Mouse (Mus musculus): ENCODE measurements around the gene Ssh3. TPM values are rescaled to one million over a fixed set of nuclear protein-coding genes. Genes with fewer than 3 reads are reported as not detected.
"Not testable (repeated sequence)": the region's sequence is repeated elsewhere in the genome, so short reads cannot be mapped to it uniquely, and the experiment has no call there.

Gene Ssh3
- polyA plus RNA-seq, 1 experiment, result 139 TPM

- Histone ChIP-seq H3K4me1 (ENCODE audit: control insufficient read depth, insufficient read depth, low read length) (no peaks in the 10 kb centered on the region), H3K27me3 (ENCODE audit: control insufficient read depth, insufficient read depth, low read length) (no peaks in the 10 kb centered on the region), H3K27ac (ENCODE audit: insufficient read depth, low read length) (0 out of 2 replicates have a peak overlapping the region, but pooled peaks have one; percentile 12), H3K4me3 (replicated peaks; ENCODE audit: insufficient read depth, low read depth, low read length) (peak overlapping the region; percentile 72)
- TF ChIP-seq POLR2A (IDR thresholded peaks at IDR 0.05; ENCODE audit: borderline replicate concordance, insufficient read depth, low read length), result 0 out of 2 replicates have a peak, but pooled peaks have one; percentile 39
- peak; percentile 96 for TF ChIP-seq CTCF (IDR thresholded peaks at IDR 0.05; ENCODE audit: borderline replicate concordance, insufficient read depth, low read depth, low read length)
- peak; percentile 92 to 96 for DNase-seq
- WGBS, result under 1% methylated on average over 41 of the region's 41 CpGs
These were observed 11.6 kb downstream of the Ssh3 start for GRCm38 (mm10) chr19:4257216-4257896.

DNA sequence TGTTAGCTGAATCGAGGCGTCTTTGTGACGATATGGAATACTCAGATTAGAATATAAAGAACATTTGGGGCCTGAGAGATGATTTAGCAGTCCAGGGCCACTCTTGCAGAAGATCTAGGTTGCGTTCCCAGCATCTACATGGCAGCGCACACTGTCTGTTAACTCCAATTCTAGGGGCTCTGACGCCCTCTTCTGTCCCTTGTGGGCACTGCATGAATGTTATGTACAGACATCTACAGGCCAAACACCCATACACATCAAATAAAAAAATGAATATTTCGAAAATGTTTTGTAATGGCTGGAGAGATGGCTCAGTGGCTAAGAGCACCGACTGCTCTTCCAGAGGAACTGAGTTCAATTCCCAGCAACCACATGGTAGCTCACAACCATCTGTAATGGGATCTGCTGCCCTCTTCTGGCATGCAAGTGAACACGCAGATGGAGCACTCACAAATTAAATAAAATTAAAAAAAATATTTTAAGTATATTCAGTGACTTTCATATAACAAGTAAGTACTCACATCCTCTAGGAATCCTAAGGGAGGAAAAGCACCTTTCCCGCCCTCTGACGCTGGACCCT is 13.3 kb downstream of the Ssh3 start:
- Histone ChIP-seq H3K4me1 (ENCODE audit: control insufficient read depth, insufficient read depth, low read length) (no peaks in the 10 kb centered on the region), H3K27me3 (ENCODE audit: control insufficient read depth, insufficient read depth, low read length) (no peaks in the 10 kb centered on the region), H3K4me3 (replicated peaks; ENCODE audit: insufficient read depth, low read depth, low read length) (no peak overlapping the region), H3K27ac (ENCODE audit: insufficient read depth, low read length) (no peak overlapping the region)
- TF ChIP-seq CTCF (IDR thresholded peaks at IDR 0.05; ENCODE audit: borderline replicate concordance, insufficient read depth, low read depth, low read length) (no peak), POLR2A (IDR thresholded peaks at IDR 0.05; ENCODE audit: borderline replicate concordance, insufficient read depth, low read length) (no peak)
- DNase-seq, result no peak
- 78% methylated on average over 11 of the region's 11 CpGs for WGBS

- 91% methylated on average over 7 of the region's 7 CpGs for WGBS
- Histone ChIP-seq H3K27me3 (ENCODE audit: control insufficient read depth, insufficient read depth, low read length) (no peaks in the 10 kb centered on the region), H3K4me1 (ENCODE audit: control insufficient read depth, insufficient read depth, low read length) (no peaks in the 10 kb centered on the region), H3K27ac (ENCODE audit: insufficient read depth, low read length) (no peak overlapping the region), H3K4me3 (replicated peaks; ENCODE audit: insufficient read depth, low read depth, low read length) (no peak overlapping the region)
- TF ChIP-seq POLR2A (IDR thresholded peaks at IDR 0.05; ENCODE audit: borderline replicate concordance, insufficient read depth, low read length) (no peak), CTCF (IDR thresholded peaks at IDR 0.05; ENCODE audit: borderline replicate concordance, insufficient read depth, low read depth, low read length) (no peak)
- no peak for DNase-seq
These were observed 14.8 kb downstream of the Ssh3 start for GRCm38 (mm10) chr19:4254230-4254629.

GRCm38 (mm10) chr19:4248683-4249082 is 20.3 kb downstream of the Ssh3 start:
- H3K27me3 ChIP-seq (ENCODE audit: control insufficient read depth, insufficient read depth, low read length); H3K27ac ChIP-seq (ENCODE audit: insufficient read depth, low read length); H3K4me3 ChIP-seq (replicated peaks; ENCODE audit: insufficient read depth, low read depth, low read length); DNase-seq; H3K4me1 ChIP-seq (ENCODE audit: control insufficient read depth, insufficient read depth, low read length): not testable (repeated sequence)
- 79% methylated on average over 1 of the region's 1 CpGs for WGBS

DNA sequence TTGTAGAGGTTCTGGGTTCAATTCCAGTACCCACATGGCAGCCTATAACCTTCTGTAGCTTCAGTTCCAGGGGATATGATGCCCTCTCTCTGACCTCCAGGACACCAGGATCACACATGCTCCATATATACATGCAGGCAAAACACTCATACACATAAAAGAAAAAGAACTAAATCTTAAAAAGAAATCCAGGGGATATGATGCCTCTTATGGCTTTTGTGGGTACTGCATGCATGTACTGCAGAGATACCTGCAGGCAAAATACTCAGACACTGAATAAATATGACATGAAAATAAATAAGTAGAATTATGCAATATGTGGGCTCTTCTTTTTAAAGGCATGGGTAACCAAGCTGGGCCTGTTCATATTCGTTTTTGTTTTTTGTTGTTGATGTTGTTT is 22.0 kb downstream of the Ssh3 start:
- Histone ChIP-seq H3K4me1 (ENCODE audit: control insufficient read depth, insufficient read depth, low read length) (no peaks in the 10 kb centered on the region), H3K4me3 (replicated peaks; ENCODE audit: insufficient read depth, low read depth, low read length) (no peak overlapping the region), H3K27me3 (ENCODE audit: control insufficient read depth, insufficient read depth, low read length) (no peaks in the 10 kb centered on the region), H3K27ac (ENCODE audit: insufficient read depth, low read length) (no peak overlapping the region)
- no peak for DNase-seq
- TF ChIP-seq CTCF (IDR thresholded peaks at IDR 0.05; ENCODE audit: borderline replicate concordance, insufficient read depth, low read depth, low read length) (no peak), POLR2A (IDR thresholded peaks at IDR 0.05; ENCODE audit: borderline replicate concordance, insufficient read depth, low read length) (no peak)
- WGBS, result 61% methylated on average over 1 of the region's 1 CpGs

DNA sequence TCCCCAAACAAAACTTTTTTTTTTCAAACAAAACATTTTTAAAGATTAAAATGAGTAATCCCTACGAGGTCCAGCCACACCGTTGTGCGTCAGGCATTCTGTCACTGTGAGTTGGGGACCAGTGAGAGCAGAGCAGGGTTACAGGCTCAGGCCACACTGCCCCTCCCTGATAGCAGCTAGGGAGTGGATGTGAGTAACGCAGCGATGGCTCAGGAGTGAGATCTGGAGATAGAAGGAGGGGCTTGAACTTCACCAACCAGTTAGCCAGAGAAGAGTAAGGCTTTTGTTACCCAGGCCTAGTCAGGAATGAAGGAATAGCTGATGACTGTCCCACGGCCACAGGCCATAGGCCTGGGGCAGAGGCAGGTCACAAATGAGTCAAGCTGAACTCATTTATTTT is 24.2 kb downstream of the Ssh3 start:
- Histone ChIP-seq H3K4me1 (ENCODE audit: control insufficient read depth, insufficient read depth, low read length) (no peaks in the 10 kb centered on the region), H3K27me3 (ENCODE audit: control insufficient read depth, insufficient read depth, low read length) (no peaks in the 10 kb centered on the region), H3K27ac (ENCODE audit: insufficient read depth, low read length) (no peak overlapping the region), H3K4me3 (replicated peaks; ENCODE audit: insufficient read depth, low read depth, low read length) (no peak overlapping the region)
- TF ChIP-seq CTCF (IDR thresholded peaks at IDR 0.05; ENCODE audit: borderline replicate concordance, insufficient read depth, low read depth, low read length) (no peak), POLR2A (IDR thresholded peaks at IDR 0.05; ENCODE audit: borderline replicate concordance, insufficient read depth, low read length) (no peak)
- no peak for DNase-seq
- WGBS, result 92% methylated on average over 6 of the region's 6 CpGs

GRCm38 (mm10) chr19:4242416-4242815 is 26.6 kb downstream of the Ssh3 start:
- no peaks in the 10 kb centered on the region for H3K27me3 ChIP-seq (ENCODE audit: control insufficient read depth, insufficient read depth, low read length)
- H3K27ac ChIP-seq (ENCODE audit: insufficient read depth, low read length), result no peak overlapping the region
- H3K4me1 ChIP-seq (ENCODE audit: control insufficient read depth, insufficient read depth, low read length), result no peaks in the 10 kb centered on the region
- TF ChIP-seq POLR2A (IDR thresholded peaks at IDR 0.05; ENCODE audit: borderline replicate concordance, insufficient read depth, low read length) (no peak), CTCF (IDR thresholded peaks at IDR 0.05; ENCODE audit: borderline replicate concordance, insufficient read depth, low read depth, low read length) (no peak)
- no peak overlapping the region for H3K4me3 ChIP-seq (replicated peaks; ENCODE audit: insufficient read depth, low read depth, low read length)
- WGBS, result 71% methylated on average over 3 of the region's 3 CpGs
- DNase-seq, result no peak

DNA sequence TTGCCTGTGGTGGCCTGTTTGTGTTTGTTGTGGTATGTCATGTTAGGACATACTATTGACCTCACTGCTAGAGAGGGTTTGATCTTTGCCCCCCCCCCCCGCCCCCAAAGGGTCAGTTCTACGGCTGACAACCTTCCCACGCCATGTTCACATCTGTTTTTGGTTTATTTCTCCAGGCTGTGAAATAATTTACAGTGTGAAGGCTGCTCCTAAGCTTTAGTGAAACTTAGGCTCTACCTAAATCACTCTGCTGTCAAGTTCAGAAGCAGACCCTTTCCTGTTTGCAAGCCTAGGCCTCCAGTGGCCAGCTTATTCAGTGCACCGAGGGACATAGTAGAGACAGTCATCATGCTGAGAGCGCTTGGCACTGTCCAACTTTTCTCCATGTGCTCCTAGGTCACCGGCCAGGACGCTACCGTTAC is 28.7 kb downstream of the Ssh3 start:
- H3K27me3 ChIP-seq (ENCODE audit: control insufficient read depth, insufficient read depth, low read length), result no peaks in the 10 kb centered on the region
- no peak for TF ChIP-seq POLR2A (IDR thresholded peaks at IDR 0.05; ENCODE audit: borderline replicate concordance, insufficient read depth, low read length)
- no peaks in the 10 kb centered on the region for H3K4me1 ChIP-seq (ENCODE audit: control insufficient read depth, insufficient read depth, low read length)
- H3K27ac ChIP-seq (ENCODE audit: insufficient read depth, low read length), result no peak overlapping the region
- DNase-seq, result no peak
- no peak overlapping the region for H3K4me3 ChIP-seq (replicated peaks; ENCODE audit: insufficient read depth, low read depth, low read length)
- 54% methylated on average over 8 of the region's 8 CpGs for WGBS
